ENCODE assay signal across 14 mouse cellular contexts in the genomic region with DNA sequence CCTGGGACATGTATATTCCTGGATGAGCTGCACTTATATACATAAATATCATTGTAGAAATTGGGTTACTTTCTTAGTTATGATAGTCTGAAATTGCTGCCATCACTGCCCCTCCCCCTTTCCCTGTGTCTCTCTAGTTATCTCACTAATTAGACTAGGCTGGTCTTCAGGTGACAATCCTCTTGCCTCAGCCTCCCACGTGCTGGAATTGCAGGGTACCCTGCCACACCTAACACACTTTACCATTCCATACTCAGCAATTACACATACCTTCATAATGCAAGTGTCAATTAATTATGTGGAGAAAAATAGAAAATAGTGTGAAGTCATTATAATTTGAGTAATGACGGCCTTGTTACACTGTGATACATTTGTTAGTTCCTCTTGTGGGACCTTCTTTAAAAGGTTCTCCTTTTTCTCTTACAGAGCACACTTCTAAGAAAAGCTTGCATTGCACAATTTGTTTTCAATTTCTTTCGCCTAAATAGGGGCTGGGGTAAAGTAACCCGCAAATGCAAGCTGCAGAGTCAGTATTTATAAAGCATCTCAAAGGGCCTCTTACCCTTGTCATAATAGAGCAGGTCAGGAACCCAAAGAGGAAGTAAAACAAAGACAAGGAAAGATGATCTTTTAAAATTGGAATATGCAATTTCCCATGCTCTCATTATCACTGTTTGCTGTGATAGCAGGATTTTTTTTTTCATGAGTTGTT. TPM values are rescaled to one million over a fixed set of nuclear protein-coding genes. Genes with fewer than 3 reads are reported as not detected.
DNase-seq lines count a peak whose midpoint lies in the region; ATAC-seq lines count a peak whose summit lies in the region.
"Had no signal": no experiment of that assay in that cellular context is flagged by ENCODE, and none has a peak within 500 bp of the region (broad histone marks: within the 10 kb centered on the region; RNA-seq: fewer than 3 reads in every experiment).

No protein-coding gene starts in this region.

- no peak overlapping the region for H3K9ac ChIP-seq in hindbrain, embryonic 11.5 days (ENCODE audit: low read depth, low read length)

- H3K4me1 ChIP-seq in hindbrain, embryonic 11.5 days (replicated peaks; ENCODE audit: control insufficient read depth, insufficient read depth, low read length), result no peaks in the 10 kb centered on the region

- DNase-seq in heart, adult 11 months, result peak; percentile 85
- DNase-seq in heart, postnatal 14 days, result no peak
- peak; percentile 35 for DNase-seq in lung, postnatal 36 days
- DNase-seq in lung, postnatal 10 days, result no peak
- DNase-seq in skeletal muscle tissue, adult 2 months (ENCODE audit: low read depth, low spot score), result peak; percentile 23
- no peak for DNase-seq in hindbrain, embryonic 11.5 days (ENCODE audit: low spot score)
- no peak for DNase-seq in T-cell, adult 2 months (ENCODE audit: low spot score)
- DNase-seq: cerebellum, postnatal 14 days; heart, postnatal 4 days; kidney, adult 9 months; lung, adult 18-20 months; right cerebral cortex, postnatal 25 days had no signal

- H3K36me3 ChIP-seq in hindbrain, embryonic 11.5 days (ENCODE audit: control insufficient read depth, insufficient read depth, low read length), result no peaks in the 10 kb centered on the region

- H3K4me3 ChIP-seq in hindbrain, embryonic 11.5 days (ENCODE audit: low read depth, low read length), result no peak overlapping the region
- H3K4me3 ChIP-seq: heart, adult 2 months had no signal

- no peak overlapping the region for H3K4me2 ChIP-seq in hindbrain, embryonic 11.5 days (replicated peaks; ENCODE audit: low read depth, low read length)

- no peaks in the 10 kb centered on the region for H3K27me3 ChIP-seq in hindbrain, embryonic 11.5 days (ENCODE audit: control insufficient read depth, insufficient read depth, low read length)

- peak; percentile 43 to 54 for ATAC-seq in hematopoietic stem cell, adult 5-6 weeks (replicated peaks in 1 of 2; ENCODE audit: insufficient read depth in 1 of 2, low FRiP score in 2 of 2, low TSS enrichment in 1 of 2, low read depth in 1 of 2, poor library complexity in 2 of 2, severe bottlenecking in 2 of 2)
- ATAC-seq in hindbrain, embryonic 11.5 days (ENCODE audit: low FRiP score), result no peak

- no peak overlapping the region for H3K27ac ChIP-seq in hindbrain, embryonic 11.5 days (ENCODE audit: low read depth, low read length)

- no peaks in the 10 kb centered on the region for H3K9me3 ChIP-seq in hindbrain, embryonic 11.5 days (ENCODE audit: control insufficient read depth, low read length)

- intact Hi-C loops in heart, postnatal 14 days (cut with DNase I), result no loop called here

- 71% methylated on average over 4 of the region's 4 CpGs for WGBS in hindbrain, embryonic 11.5 days

RNA-seq across cellular contexts. Expression of a gene that starts 0.5 kb away (rescaled TPM):
- total RNA-seq in heart, postnatal 14 days (2021), result 10 to 100 TPM; 29.3 to 29.4 TPM
- 52.1 and 64.2 TPM in 2 replicates for total RNA-seq in hematopoietic stem cell, adult 5-6 weeks (2017)
- 145 and 157 TPM in 2 replicates for polyA plus RNA-seq in hindbrain, embryonic 11.5 days (2014; fragmentation: Nextera tagmentation; extraction: Ambion mirVana)

Comparison
In these comparisons a context has a peak if more than half of its experiments do, and no peak if none do; other contexts are left out.
1. DNase-seq: peak in heart, adult 11 months (single experiment), lung, postnatal 36 days (single experiment) and skeletal muscle tissue, adult 2 months (single experiment); none in heart, postnatal 14 days (0 of 2), lung, postnatal 10 days (single experiment), hindbrain, embryonic 11.5 days (single experiment) and T-cell, adult 2 months (single experiment).